Mouse (Mus musculus) midbrain, embryonic 13.5 days (tissue): ENCODE results near the gene Kcnh3. TPM values are rescaled to one million over a fixed set of nuclear protein-coding genes. Genes with fewer than 3 reads are reported as not detected.

Source experiments
- ATAC-seq: fragments of 200-750 bp; cut with Nextera tagmentation; 2 replicates; pipeline ENCODE4 v1.8.0; 2017; ENCODE audit warnings: mild to moderate bottlenecking, moderate TSS enrichment, moderate library complexity
- H3K27ac ChIP-seq: fragments of 300-500 bp; sonication (generic); 2 replicates; pipeline ENCODE4 v1.5.1; 2015; ENCODE audit warnings: inconsistent platforms, mild to moderate bottlenecking, moderate library complexity
- H3K27me3 ChIP-seq: fragments of 300-500 bp; sonication (generic); 2 replicates; pipeline ENCODE4 v1.6.1; 2015; ENCODE audit warnings: mild to moderate bottlenecking, inconsistent platforms
- H3K36me3 ChIP-seq: fragments of 300-500 bp; sonication (generic); 2 replicates; pipeline ENCODE4 v1.6.1; 2015; ENCODE audit warnings: mild to moderate bottlenecking, inconsistent platforms
- H3K4me1 ChIP-seq: fragments of 300-500 bp; sonication (generic); replicated peaks from 2 replicates; pipeline ENCODE4 v1.6.1; 2015; ENCODE audit warnings: inconsistent platforms
- H3K4me2 ChIP-seq: fragments of 300-500 bp; sonication (generic); replicated peaks from 2 replicates; pipeline ENCODE4 v1.6.1; 2015; ENCODE audit warnings: moderate library complexity, mild to moderate bottlenecking, inconsistent platforms
- H3K4me3 ChIP-seq: fragments of 300-500 bp; sonication (generic); replicated peaks from 2 replicates; pipeline ENCODE4 v1.5.1; 2015; ENCODE audit warnings: mild to moderate bottlenecking, inconsistent platforms
- H3K9ac ChIP-seq: fragments of 300-500 bp; sonication (generic); replicated peaks from 2 replicates; pipeline ENCODE4 v1.6.1; 2015; ENCODE audit warnings: mild to moderate bottlenecking, inconsistent platforms
- H3K9me3 ChIP-seq: fragments of 300-500 bp; sonication (generic); 2 replicates; pipeline ENCODE4 v1.6.1; 2016; ENCODE audit warnings: mild to moderate bottlenecking, inconsistent platforms
- WGBS: fragments of 180-500 bp; shearing (Covaris S2); methylation state at CpG from one replicate; pipeline ENCODE4 v1.1.7; 2015; 5-methylcytosine and 5-hydroxymethylcytosine counted together
- polyA plus RNA-seq: library from polyadenylated mRNA; unstranded; fragments of >200 nt; fragmentation: Nextera tagmentation; extraction: Ambion mirVana; gene quantifications from 2 replicates; pipeline ENCODE4 v1.2.1, GENCODE M21; 2015

The Kcnh3 gene
- polyA plus RNA-seq, 1 experiment from 2014 or later: 0.61 TPM

- ATAC-seq: no peak
- Histone ChIP-seq H3K4me2 (peak overlapping the region; percentile 57), H3K27ac (no peak overlapping the region), H3K9me3 (no peaks in the 10 kb centered on the region), H3K27me3 (peaks cover 89% of the 10 kb centered on the region), H3K4me1 (peaks cover 39% of the 10 kb centered on the region), H3K36me3 (no peaks in the 10 kb centered on the region), H3K9ac (peak overlapping the region; percentile 37), H3K4me3 (peak overlapping the region; percentile 42)
- 4% methylated on average over 18 of the region's 18 CpGs for WGBS
Observed at GRCm38 (mm10) chr15:99222794-99223584, 1.7 kb upstream of the Kcnh3 start.

- WGBS: under 1% methylated on average over 46 of the region's 46 CpGs
- Histone ChIP-seq H3K4me2 (peak overlapping the region; percentile 57), H3K27ac (no peak overlapping the region), H3K9me3 (no peaks in the 10 kb centered on the region), H3K27me3 (peaks cover 96% of the 10 kb centered on the region), H3K4me1 (peaks cover 39% of the 10 kb centered on the region), H3K9ac (peak overlapping the region; percentile 37), H3K36me3 (no peaks in the 10 kb centered on the region), H3K4me3 (peak overlapping the region; percentile 42)
- ATAC-seq: no peak
Observed at GRCm38 (mm10) chr15:99223585-99224207, 965 bp upstream of the Kcnh3 start.

- 1% methylated on average over 22 of the region's 22 CpGs for WGBS
- Histone ChIP-seq H3K27me3 (peaks cover 99% of the 10 kb centered on the region), H3K4me2 (peak overlapping the region; percentile 57), H3K27ac (no peak overlapping the region), H3K4me1 (peaks cover 39% of the 10 kb centered on the region), H3K9me3 (no peaks in the 10 kb centered on the region), H3K36me3 (no peaks in the 10 kb centered on the region), H3K9ac (no peak overlapping the region), H3K4me3 (peak overlapping the region; percentile 42)
- no peak for ATAC-seq
Observed at GRCm38 (mm10) chr15:99225081-99225810, 585 bp downstream of the Kcnh3 start.

- Histone ChIP-seq H3K4me3 (peak overlapping the region; percentile 42; the same call in 1 of the 2 replicates), H3K27me3 (peaks cover 96% of the 10 kb centered on the region), H3K36me3 (no peaks in the 10 kb centered on the region), H3K27ac (no peak overlapping the region), H3K9me3 (no peaks in the 10 kb centered on the region), H3K4me2 (no peak overlapping the region; the same call in 1 of the 2 replicates), H3K9ac (no peak overlapping the region), H3K4me1 (peaks cover 39% of the 10 kb centered on the region)
- ATAC-seq: no peak
- 17% methylated on average over 14 of the region's 14 CpGs for WGBS
Observed at GRCm38 (mm10) chr15:99226090-99226489, 1.4 kb downstream of the Kcnh3 start.

GRCm38 (mm10) chr15:99231998-99232397 lies 7.3 kb downstream of the Kcnh3 start:
- Histone ChIP-seq H3K4me2 (no peak overlapping the region), H3K4me3 (no peak overlapping the region), H3K9me3 (no peaks in the 10 kb centered on the region), H3K4me1 (no peaks in the 10 kb centered on the region), H3K27me3 (peaks cover 53% of the 10 kb centered on the region), H3K9ac (no peak overlapping the region), H3K27ac (no peak overlapping the region), H3K36me3 (no peaks in the 10 kb centered on the region)
- WGBS: 76% methylated on average over 10 of the region's 10 CpGs
- no peak for ATAC-seq

GRCm38 (mm10) chr15:99233719-99234118 lies 9.1 kb downstream of the Kcnh3 start:
- no peaks in the 10 kb centered on the region for H3K4me1 ChIP-seq
- 71% methylated on average over 17 of the region's 17 CpGs for WGBS
- no peak for ATAC-seq
- H3K27ac ChIP-seq: no peak overlapping the region
- peaks cover 36% of the 10 kb centered on the region for H3K27me3 ChIP-seq
- no peak overlapping the region for H3K4me3 ChIP-seq
- H3K9me3 ChIP-seq: no peaks in the 10 kb centered on the region
- no peak overlapping the region for H3K9ac ChIP-seq
- no peaks in the 10 kb centered on the region for H3K36me3 ChIP-seq
- H3K4me2 ChIP-seq: no peak overlapping the region

GRCm38 (mm10) chr15:99234326-99235010 lies 9.8 kb downstream of the Kcnh3 start:
- ATAC-seq: no peak

GRCm38 (mm10) chr15:99238006-99238405 lies 13.3 kb downstream of the Kcnh3 start:
- H3K36me3 ChIP-seq: peaks cover 26% of the 10 kb centered on the region
- no peak overlapping the region for H3K4me3 ChIP-seq
- no peak overlapping the region for H3K4me2 ChIP-seq
- peaks cover 13% of the 10 kb centered on the region for H3K27me3 ChIP-seq
- no peak for ATAC-seq
- no peak overlapping the region for H3K27ac ChIP-seq
- no peaks in the 10 kb centered on the region for H3K9me3 ChIP-seq
- H3K9ac ChIP-seq: no peak overlapping the region
- 63% methylated on average over 11 of the region's 11 CpGs for WGBS
- H3K4me1 ChIP-seq: no peaks in the 10 kb centered on the region

More at GRCm38 (mm10) chr15:99234326-99235010, 9.8 kb downstream of the Kcnh3 start:
- no peaks in the 10 kb centered on the region for H3K4me1 ChIP-seq
- H3K27me3 ChIP-seq: peaks cover 29% of the 10 kb centered on the region
- H3K4me2 ChIP-seq: no peak overlapping the region
- no peaks in the 10 kb centered on the region for H3K36me3 ChIP-seq
- no peak overlapping the region for H3K4me3 ChIP-seq
- no peak overlapping the region for H3K9ac ChIP-seq
- H3K9me3 ChIP-seq: no peaks in the 10 kb centered on the region
- 55% methylated on average over 12 of the region's 12 CpGs for WGBS
- no peak overlapping the region for H3K27ac ChIP-seq

- 76% methylated on average over 4 of the region's 4 CpGs for WGBS
- Histone ChIP-seq H3K4me3 (no peak overlapping the region), H3K9me3 (no peaks in the 10 kb centered on the region), H3K9ac (no peak overlapping the region), H3K4me2 (no peak overlapping the region), H3K4me1 (no peaks in the 10 kb centered on the region), H3K36me3 (peaks cover 47% of the 10 kb centered on the region), H3K27ac (no peak overlapping the region), H3K27me3 (no peaks in the 10 kb centered on the region)
- no peak for ATAC-seq
Observed at GRCm38 (mm10) chr15:99240129-99240528, 15.5 kb downstream of the Kcnh3 start.

GRCm38 (mm10) chr15:99241249-99241648 lies 16.6 kb downstream of the Kcnh3 start:
- no peak for ATAC-seq
- H3K4me2 ChIP-seq: no peak overlapping the region

GRCm38 (mm10) chr15:99242045-99242444 lies 17.4 kb downstream of the Kcnh3 start:
- WGBS: 92% methylated on average over 10 of the region's 10 CpGs
- Histone ChIP-seq H3K9ac (no peak overlapping the region), H3K9me3 (no peaks in the 10 kb centered on the region), H3K27me3 (no peaks in the 10 kb centered on the region), H3K4me1 (no peaks in the 10 kb centered on the region), H3K36me3 (peaks cover 66% of the 10 kb centered on the region), H3K27ac (no peak overlapping the region), H3K4me2 (no peak overlapping the region), H3K4me3 (no peak overlapping the region)
- 0 out of 2 replicates have a peak, but pooled peaks have one; percentile 24 for ATAC-seq

More at GRCm38 (mm10) chr15:99241249-99241648, 16.6 kb downstream of the Kcnh3 start:
- Histone ChIP-seq H3K4me1 (no peaks in the 10 kb centered on the region), H3K4me3 (no peak overlapping the region), H3K9me3 (no peaks in the 10 kb centered on the region), H3K27me3 (no peaks in the 10 kb centered on the region), H3K9ac (no peak overlapping the region), H3K36me3 (peaks cover 58% of the 10 kb centered on the region), H3K27ac (no peak overlapping the region)
- WGBS: 67% methylated on average over 4 of the region's 4 CpGs
